Mouse (Mus musculus): ENCODE results near the gene Spink8. TPM values are rescaled to one million over a fixed set of nuclear protein-coding genes. Genes with fewer than 3 reads are reported as not detected.

The Spink8 gene
- total and polyA plus RNA-seq, 3 experiments = not detected

GRCm38 (mm10) chr9:109795221-109795620, 16.9 kb upstream of the Spink8 start:
- Histone ChIP-seq H3K9ac (ENCODE audit: control insufficient read depth, low read depth, low read length, poor library complexity, severe bottlenecking) (no peak overlapping the region), H3K4me3 (ENCODE audit: control insufficient read depth in 1 of 2, insufficient read depth in 1 of 2, low read depth in 2 of 2, low read length in 2 of 2) (no peak overlapping the region), H3K79me2 (ENCODE audit: control insufficient read depth, insufficient read depth, low read length, poor library complexity) (no peaks in the 10 kb centered on the region), H3K4me1 (ENCODE audit: control insufficient read depth in 1 of 2, insufficient read depth in 2 of 2, low read length in 2 of 2) (no peaks in the 10 kb centered on the region), H3K27me3 (ENCODE audit: control insufficient read depth in 1 of 2, insufficient read depth in 2 of 2, low read length in 2 of 2) (no peaks in the 10 kb centered on the region), H3K9me3 (replicated peaks; ENCODE audit: insufficient read depth, low read length) (no peaks in the 10 kb centered on the region), H3K36me3 (ENCODE audit: control insufficient read depth in 1 of 2, insufficient read depth in 2 of 2, low read length in 2 of 2) (no peaks in the 10 kb centered on the region), H3K27ac (ENCODE audit: control insufficient read depth, low read depth, low read length) (no peak overlapping the region)
- TF ChIP-seq USF1 (IDR thresholded peaks at IDR 0.05; ENCODE audit: low read depth, low read length) = no peak
- no peak for TF ChIP-seq NELFE (IDR thresholded peaks at IDR 0.05; ENCODE audit: low read depth, low read length)
- TF ChIP-seq MAX (IDR thresholded peaks at IDR 0.05; ENCODE audit: low read length) = no peak
- no peak for TF ChIP-seq SMC3 (IDR thresholded peaks at IDR 0.05; ENCODE audit: low read depth, low read length)
- no peak for TF ChIP-seq UBTF (IDR thresholded peaks at IDR 0.05; ENCODE audit: borderline replicate concordance, insufficient read depth, low read depth, low read length)
- no peak for TF ChIP-seq BHLHE40 (IDR thresholded peaks at IDR 0.05; ENCODE audit: borderline replicate concordance, low read depth, low read length)
- TF ChIP-seq ETS1 (IDR thresholded peaks at IDR 0.05; ENCODE audit: low read depth, low read length) = no peak
- TF ChIP-seq MXI1 (IDR thresholded peaks at IDR 0.05; ENCODE audit: low read depth, low read length) = no peak
- TF ChIP-seq CHD2 (IDR thresholded peaks at IDR 0.05; ENCODE audit: low read length) = no peak
- TF ChIP-seq JUND (IDR thresholded peaks at IDR 0.05; ENCODE audit: low read depth, low read length) = no peak
- TF ChIP-seq ZMIZ1 (IDR thresholded peaks at IDR 0.05; ENCODE audit: low read depth, low read length) = no peak
- TF ChIP-seq TCF12 (IDR thresholded peaks at IDR 0.05; ENCODE audit: low read depth, low read length) = no peak
- TF ChIP-seq SIN3A (IDR thresholded peaks at IDR 0.05; ENCODE audit: low read length) = no peak
- TF ChIP-seq CTCF (IDR thresholded peaks at IDR 0.05 in 2 of 3, conservative IDR thresholded peaks at IDR 0.05 in 1 of 3; ENCODE audit: control insufficient read depth in 1 of 3, insufficient read depth in 1 of 3, low read depth in 2 of 3, low read length in 3 of 3, poor library complexity in 1 of 3, severe bottlenecking in 1 of 3) = no peak
- no peak for TF ChIP-seq MYC (IDR thresholded peaks at IDR 0.05; ENCODE audit: low read depth, low read length)
- no peak for TF ChIP-seq MYB (IDR thresholded peaks at IDR 0.05; ENCODE audit: low read depth, low read length)
- TF ChIP-seq GATA1 (IDR thresholded peaks at IDR 0.05; ENCODE audit: low read depth, low read length) = no peak
- TF ChIP-seq ZC3H11A (IDR thresholded peaks at IDR 0.05; ENCODE audit: low read depth, low read length) = no peak
- no peak for TF ChIP-seq USF2 (IDR thresholded peaks at IDR 0.05; ENCODE audit: borderline replicate concordance in 1 of 2, insufficient read depth in 1 of 2, low read depth in 1 of 2, low read length in 2 of 2)
- DNase-seq (ENCODE audit: low read depth, low spot score) = no peak

DNA sequence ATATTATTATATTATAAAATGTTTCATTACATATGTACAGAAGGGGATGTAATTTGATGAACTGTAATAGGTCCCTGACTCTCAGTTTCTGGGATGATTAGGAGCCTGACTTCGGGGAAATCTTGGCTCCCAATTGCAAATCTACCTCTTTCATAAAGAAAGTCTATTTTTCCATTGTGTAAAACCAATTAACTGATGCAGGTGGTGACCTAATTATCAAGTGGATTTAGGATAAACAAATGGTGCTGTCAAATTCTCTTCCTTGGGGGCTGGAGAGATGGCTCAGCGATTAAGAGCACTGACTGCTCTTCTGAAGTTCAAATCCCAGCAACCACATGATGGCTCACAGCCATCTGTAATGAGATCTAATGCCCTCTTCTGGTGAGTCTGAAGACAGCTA, 16.3 kb upstream of the Spink8 start:
- no peak for DNase-seq (ENCODE audit: low read depth, low spot score)
- Histone ChIP-seq H3K27ac (ENCODE audit: control insufficient read depth, low read depth, low read length) (no peak overlapping the region), H3K4me3 (ENCODE audit: control insufficient read depth in 1 of 2, insufficient read depth in 1 of 2, low read depth in 2 of 2, low read length in 2 of 2) (no peak overlapping the region), H3K79me2 (ENCODE audit: control insufficient read depth, insufficient read depth, low read length, poor library complexity) (no peaks in the 10 kb centered on the region), H3K9me3 (replicated peaks; ENCODE audit: insufficient read depth, low read length) (no peaks in the 10 kb centered on the region), H3K27me3 (ENCODE audit: control insufficient read depth in 1 of 2, insufficient read depth in 2 of 2, low read length in 2 of 2) (no peaks in the 10 kb centered on the region), H3K4me1 (ENCODE audit: control insufficient read depth in 1 of 2, insufficient read depth in 2 of 2, low read length in 2 of 2) (no peaks in the 10 kb centered on the region), H3K36me3 (ENCODE audit: control insufficient read depth in 1 of 2, insufficient read depth in 2 of 2, low read length in 2 of 2) (no peaks in the 10 kb centered on the region), H3K9ac (ENCODE audit: control insufficient read depth, low read depth, low read length, poor library complexity, severe bottlenecking) (no peak overlapping the region)
- TF ChIP-seq SIN3A (IDR thresholded peaks at IDR 0.05; ENCODE audit: low read length) (no peak), MYB (IDR thresholded peaks at IDR 0.05; ENCODE audit: low read depth, low read length) (no peak), USF2 (IDR thresholded peaks at IDR 0.05; ENCODE audit: borderline replicate concordance in 1 of 2, insufficient read depth in 1 of 2, low read depth in 1 of 2, low read length in 2 of 2) (no peak)

All from MEL (cell line).